Mouse (Mus musculus): ENCODE data around the gene Klk7.

- TF ChIP-seq POLR2A (IDR thresholded peaks at IDR 0.05; ENCODE audit: borderline replicate concordance, extremely low read depth, insufficient read depth, insufficient read length, poor library complexity, severe bottlenecking) (no peak), CTCF (IDR thresholded peaks at IDR 0.05; ENCODE audit: borderline replicate concordance, extremely low read depth, insufficient read depth, insufficient read length) (no peak)
These were observed 14.7 kb upstream of the Klk7 start for GRCm38 (mm10) chr7:43796355-43796754.
